Mouse (Mus musculus) neural tube, embryonic 15.5 days (tissue): ENCODE results near the gene Ctnna3. TPM values are rescaled to one million over a fixed set of nuclear protein-coding genes. Genes with fewer than 3 reads are reported as not detected.
A peak's percentile ranks its signal among the peaks of the same experiment; 100 is the strongest.
"Not testable (repeated sequence)": the region's sequence is repeated elsewhere in the genome, so short reads cannot be mapped to it uniquely, and the experiment has no call there.

ENCODE experiments used
- ATAC-seq: fragments of 200-750 bp; cut with Nextera tagmentation; 2 replicates; pipeline ENCODE4 v1.8.0; 2017; ENCODE audit warnings: mild to moderate bottlenecking, moderate TSS enrichment, moderate library complexity; ENCODE audit not compliant: low FRiP score
- H3K27ac ChIP-seq: fragments of 300-500 bp; sonication (generic); replicated peaks from 2 replicates; pipeline ENCODE4 v1.5.1; 2015; ENCODE audit warnings: mild to moderate bottlenecking, inconsistent platforms
- H3K27me3 ChIP-seq: fragments of 300-500 bp; sonication (generic); replicated peaks from 2 replicates; pipeline ENCODE4 v1.6.1; 2015; ENCODE audit warnings: inconsistent platforms
- H3K36me3 ChIP-seq: fragments of 300-500 bp; sonication (generic); 2 replicates; pipeline ENCODE4 v1.6.1; 2015; ENCODE audit warnings: inconsistent platforms
- H3K4me1 ChIP-seq: fragments of 300-500 bp; sonication (generic); 2 replicates; pipeline ENCODE4 v1.6.1; 2015; ENCODE audit warnings: inconsistent platforms
- H3K4me2 ChIP-seq: fragments of 300-500 bp; sonication (generic); 2 replicates; pipeline ENCODE4 v1.6.1; 2015; ENCODE audit warnings: inconsistent platforms, mild to moderate bottlenecking, moderate library complexity
- H3K4me3 ChIP-seq: fragments of 300-500 bp; sonication (generic); replicated peaks from 2 replicates; pipeline ENCODE4 v1.5.1; 2015; ENCODE audit warnings: mild to moderate bottlenecking, inconsistent platforms
- H3K9ac ChIP-seq: fragments of 300-500 bp; sonication (generic); replicated peaks from 2 replicates; pipeline ENCODE4 v1.6.1; 2015; ENCODE audit warnings: mild to moderate bottlenecking, inconsistent platforms
- H3K9me3 ChIP-seq: fragments of 300-500 bp; sonication (generic); replicated peaks from 2 replicates; pipeline ENCODE4 v1.6.1; 2016; ENCODE audit warnings: inconsistent platforms
- WGBS: fragments of 180-500 bp; shearing (Covaris S2); methylation state at CpG from one replicate; pipeline ENCODE4 v1.1.7; 2015; ENCODE audit warnings: mixed read lengths; 5-methylcytosine and 5-hydroxymethylcytosine counted together
- polyA plus RNA-seq: library from polyadenylated mRNA; unstranded; fragments of >200 nt; fragmentation: Nextera tagmentation; extraction: Ambion mirVana; gene quantifications from 2 replicates; pipeline ENCODE4 v1.2.1, GENCODE M21; 2015

The Ctnna3 gene
- polyA plus RNA-seq, 1 experiment from 2014 or later = 9.5 TPM

DNA sequence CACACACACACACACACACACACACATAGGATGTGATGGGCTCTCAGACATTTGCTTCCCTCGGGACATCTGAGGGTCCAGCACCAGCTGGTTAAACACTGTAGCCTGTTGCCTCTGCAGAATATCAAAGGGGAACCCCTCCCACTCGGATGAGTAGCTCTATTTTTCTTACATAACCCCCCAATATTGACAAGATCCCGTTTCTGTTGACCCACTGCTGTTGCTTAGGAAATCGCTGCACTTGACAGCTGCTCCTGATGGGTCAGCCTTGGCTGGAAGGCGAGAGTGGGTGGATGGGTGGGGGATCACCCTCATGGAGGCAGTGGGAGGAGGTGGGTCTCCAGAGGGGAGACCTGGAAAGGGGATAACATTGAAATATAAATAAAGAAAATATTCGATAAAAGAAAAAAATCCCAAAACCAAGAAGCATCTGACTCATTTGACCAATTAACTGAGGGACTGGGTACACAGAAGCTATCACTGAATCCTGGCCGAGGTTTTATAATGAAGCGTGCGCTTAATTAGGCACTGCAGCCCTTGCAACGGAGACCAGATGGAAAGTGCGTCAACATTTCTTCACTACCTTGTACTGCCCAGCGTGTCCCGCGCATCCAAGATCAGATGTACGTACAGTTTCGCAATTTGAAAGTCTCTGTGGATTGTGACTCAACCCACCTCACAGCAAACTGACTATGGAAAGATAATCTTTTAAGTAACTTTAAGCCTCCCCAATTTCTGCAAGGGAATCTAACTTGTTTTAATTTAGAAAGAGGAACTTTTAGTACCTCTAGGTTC is 19.5 kb upstream of the Ctnna3 start:
- Histone ChIP-seq H3K4me1 (no peaks in the 10 kb centered on the region), H3K36me3 (no peaks in the 10 kb centered on the region), H3K4me3 (no peak overlapping the region), H3K9me3 (no peaks in the 10 kb centered on the region), H3K27me3 (no peaks in the 10 kb centered on the region), H3K9ac (no peak overlapping the region), H3K27ac (no peak overlapping the region), H3K4me2 (no peak overlapping the region)
- WGBS = 72% methylated on average over 16 of the region's 16 CpGs
- ATAC-seq = no peak

- H3K27ac ChIP-seq, ATAC-seq: not testable (repeated sequence)
These were observed 18.2 kb upstream of the Ctnna3 start for GRCm38 (mm10) chr10:63411674-63412073.

DNA sequence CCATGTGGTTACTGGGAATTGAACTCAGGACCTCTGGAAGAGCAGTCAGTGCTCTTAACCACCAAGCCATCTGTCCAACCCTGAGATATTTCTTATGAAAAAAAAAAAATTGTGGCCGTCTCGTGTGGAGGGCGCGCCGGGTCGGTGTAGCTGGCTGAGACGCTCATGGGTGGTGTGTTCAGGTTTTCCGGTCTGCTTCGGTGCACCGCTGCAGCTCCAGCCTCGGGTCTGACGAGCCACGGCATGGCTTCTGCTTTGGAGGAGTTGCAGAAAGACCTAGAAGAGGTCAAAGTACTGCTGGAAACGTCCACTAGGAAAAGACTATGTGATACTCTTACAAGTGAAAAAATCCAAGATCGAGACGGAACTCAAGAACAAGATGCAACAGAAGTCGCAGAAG is 17.1 kb upstream of the Ctnna3 start:
- Histone ChIP-seq H3K9ac (no peak overlapping the region), H3K4me1 (no peaks in the 10 kb centered on the region), H3K27me3 (no peaks in the 10 kb centered on the region), H3K27ac (no peak overlapping the region), H3K36me3 (no peaks in the 10 kb centered on the region), H3K4me3 (no peak overlapping the region), H3K4me2 (no peak overlapping the region), H3K9me3 (no peaks in the 10 kb centered on the region)
- ATAC-seq = no peak
- WGBS = 90% methylated on average over 17 of the region's 17 CpGs

More at GRCm38 (mm10) chr10:63411674-63412073, 18.2 kb upstream of the Ctnna3 start:
- WGBS = 98% methylated on average over 6 of the region's 7 CpGs
- H3K9ac ChIP-seq, H3K36me3 ChIP-seq, H3K4me2 ChIP-seq, H3K27me3 ChIP-seq, H3K4me1 ChIP-seq, H3K4me3 ChIP-seq, H3K9me3 ChIP-seq: not testable (repeated sequence)

DNA sequence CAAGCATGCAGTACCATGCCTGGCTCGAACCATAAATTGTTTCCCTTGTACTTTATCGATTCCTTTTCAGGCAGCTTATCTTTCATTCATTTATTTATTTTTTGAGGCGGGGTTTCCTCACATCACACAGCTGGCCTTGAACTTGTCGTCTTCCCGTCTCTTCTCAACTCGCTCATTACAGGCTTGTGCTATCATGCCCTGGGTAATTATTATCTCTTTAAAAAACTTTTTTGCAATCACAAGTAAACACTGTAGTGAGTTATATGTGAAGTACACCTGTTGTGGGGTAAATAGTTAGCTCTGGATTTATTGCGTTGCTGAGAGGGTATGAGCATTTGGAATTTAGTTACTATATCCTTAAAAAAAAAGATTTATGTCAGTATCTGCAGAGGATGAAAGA is 14.6 kb upstream of the Ctnna3 start:
- no peak for ATAC-seq
- H3K27ac ChIP-seq = no peak overlapping the region
- no peak overlapping the region for H3K9ac ChIP-seq
- no peaks in the 10 kb centered on the region for H3K27me3 ChIP-seq
- H3K4me1 ChIP-seq = no peaks in the 10 kb centered on the region
- 79% methylated on average over 7 of the region's 7 CpGs for WGBS
- H3K36me3 ChIP-seq = no peaks in the 10 kb centered on the region
- H3K9me3 ChIP-seq = no peaks in the 10 kb centered on the region
- H3K4me3 ChIP-seq = no peak overlapping the region
- H3K4me2 ChIP-seq = no peak overlapping the region

DNA sequence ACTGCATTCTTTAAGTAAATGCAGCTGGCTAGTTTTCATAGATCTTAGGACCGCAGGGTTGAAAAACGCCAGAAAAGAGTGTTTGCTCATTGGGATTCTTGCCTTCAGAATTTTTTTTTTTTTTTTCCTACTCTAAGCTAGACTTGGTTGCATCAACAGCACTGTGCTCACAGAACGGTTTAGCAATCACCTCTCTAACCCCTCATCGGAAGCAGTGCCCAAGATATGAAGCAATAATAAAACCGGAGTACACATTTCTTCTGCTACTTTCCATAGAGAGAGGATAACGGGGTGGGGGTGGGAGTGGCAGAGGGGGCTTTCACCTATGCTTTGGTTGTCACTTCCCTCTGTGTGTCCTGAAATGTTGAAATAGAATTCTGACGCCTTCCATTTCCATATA is 14.0 kb upstream of the Ctnna3 start:
- H3K4me1 ChIP-seq = no peaks in the 10 kb centered on the region
- H3K27me3 ChIP-seq = no peaks in the 10 kb centered on the region
- H3K36me3 ChIP-seq = no peaks in the 10 kb centered on the region
- no peaks in the 10 kb centered on the region for H3K9me3 ChIP-seq
- H3K9ac ChIP-seq = no peak overlapping the region
- WGBS = 64% methylated on average over 7 of the region's 7 CpGs
- H3K4me2 ChIP-seq = peak overlapping the region; percentile 25
- H3K4me3 ChIP-seq = no peak overlapping the region
- H3K27ac ChIP-seq = no peak overlapping the region
- no peak for ATAC-seq

DNA sequence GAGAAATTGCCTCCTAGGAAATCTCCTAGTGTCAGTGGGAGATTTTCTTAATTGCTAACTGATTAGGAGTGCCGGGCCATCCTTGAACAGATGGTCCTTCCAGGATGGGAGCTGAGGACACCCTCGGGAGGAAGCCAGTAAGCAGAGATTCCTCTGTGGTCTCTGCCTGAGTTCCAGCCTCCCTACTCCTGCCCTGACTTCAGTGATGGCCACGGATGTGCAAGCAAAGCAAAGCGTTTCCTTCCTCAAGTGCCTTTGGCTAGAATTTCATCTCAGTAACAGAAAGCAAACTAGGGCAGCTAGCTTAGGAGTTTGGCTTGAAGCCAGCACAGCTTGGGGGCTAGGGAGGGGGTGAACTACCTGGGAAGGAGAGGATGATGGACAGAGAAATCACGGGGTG is 12.8 kb upstream of the Ctnna3 start:
- Histone ChIP-seq H3K27me3 (no peaks in the 10 kb centered on the region), H3K36me3 (no peaks in the 10 kb centered on the region), H3K9ac (no peak overlapping the region), H3K27ac (no peak overlapping the region), H3K4me2 (no peak overlapping the region), H3K4me1 (no peaks in the 10 kb centered on the region), H3K9me3 (no peaks in the 10 kb centered on the region), H3K4me3 (no peak overlapping the region)
- ATAC-seq = no peak
- WGBS = 58% methylated on average over 5 of the region's 5 CpGs

GRCm38 (mm10) chr10:63421739-63422735 is 7.9 kb upstream of the Ctnna3 start, which contains the start of gene Gm7075:
Gene Gm7075, minus strand, starts transcription at chr10:63421789.
- Histone ChIP-seq H3K4me3 (no peak within 1 kb of the TSS), H3K27ac (no peak within 1 kb of the TSS), H3K9ac (no peak within 1 kb of the TSS), H3K27me3 (no peaks in the 10 kb centered on the region), H3K9me3 (no peaks in the 10 kb centered on the region), H3K36me3 (no peaks in the 10 kb centered on the region), H3K4me1 (no peaks in the 10 kb centered on the region), H3K4me2 (no peak within 1 kb of the TSS)
- no peak for ATAC-seq
- 89% methylated on average over 18 of the region's 18 CpGs for WGBS

DNA sequence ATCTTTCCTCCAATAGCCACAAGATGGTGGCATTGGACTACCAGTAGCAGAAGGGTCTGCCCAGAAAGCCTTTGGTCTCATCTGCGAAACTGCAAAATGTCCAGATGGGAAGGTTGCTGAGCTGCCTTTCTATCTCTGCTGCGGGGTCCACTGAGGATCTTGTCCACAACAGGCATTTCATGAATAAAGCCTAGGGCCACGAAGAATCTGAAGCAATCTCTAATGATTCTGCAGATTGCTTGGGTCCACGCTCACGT is 7.2 kb upstream of the Ctnna3 start:
- Histone ChIP-seq H3K36me3 (no peaks in the 10 kb centered on the region), H3K4me3 (no peak overlapping the region), H3K9me3 (no peaks in the 10 kb centered on the region), H3K9ac (no peak overlapping the region), H3K4me2 (no peak overlapping the region), H3K27ac (no peak overlapping the region), H3K4me1 (no peaks in the 10 kb centered on the region), H3K27me3 (no peaks in the 10 kb centered on the region)
- ATAC-seq = peak; percentile 41; the same call in 1 of the 2 replicates
- 72% methylated on average over 5 of the region's 5 CpGs for WGBS

DNA sequence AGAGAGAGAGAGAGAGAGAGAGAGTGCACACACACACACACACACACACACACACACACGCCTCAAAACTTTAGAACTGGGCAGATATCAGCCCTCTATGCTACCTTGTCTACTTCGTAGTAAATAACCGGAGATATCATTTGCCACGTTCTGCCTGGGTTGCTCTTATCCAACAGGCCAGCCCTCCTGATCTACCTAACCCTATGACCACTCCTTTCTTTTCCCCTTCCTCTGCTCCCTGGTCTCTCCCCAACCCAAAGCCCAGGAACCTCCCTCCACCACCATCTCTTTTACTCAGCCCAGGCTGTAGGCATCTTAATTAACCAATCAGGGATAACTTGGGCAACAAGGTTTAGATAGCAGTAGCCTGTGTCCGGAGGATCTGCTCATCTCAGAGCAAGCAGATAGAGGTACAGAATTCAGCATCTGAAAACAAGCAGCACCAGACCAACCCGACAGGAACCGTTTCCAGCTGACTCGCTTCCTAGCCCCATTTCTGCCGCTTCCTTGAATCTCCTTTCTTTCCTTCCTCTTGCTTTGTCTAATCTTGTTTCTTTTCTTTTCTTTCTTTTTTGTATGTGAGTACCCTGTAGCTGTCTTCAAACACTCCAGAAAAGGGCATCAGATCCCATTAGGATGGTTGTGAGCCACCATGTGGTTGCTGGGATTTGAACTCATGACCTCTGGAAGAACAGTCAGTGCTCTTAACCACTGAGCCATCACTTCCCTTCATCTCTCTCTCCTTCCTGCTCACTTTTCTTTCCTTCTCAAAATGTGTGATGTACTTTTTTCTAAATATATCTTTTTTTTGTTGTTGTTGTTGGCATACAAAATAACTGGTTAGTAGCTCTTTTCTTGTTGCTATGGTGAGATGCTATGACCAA is 6.1 kb upstream of the Ctnna3 start:
- 86% methylated on average over 9 of the region's 9 CpGs for WGBS
- Histone ChIP-seq H3K9me3 (no peaks in the 10 kb centered on the region), H3K27ac (no peak overlapping the region), H3K4me3 (no peak overlapping the region), H3K4me1 (peaks cover 6% of the 10 kb centered on the region; the same call in 1 of the 2 replicates), H3K27me3 (no peaks in the 10 kb centered on the region), H3K36me3 (no peaks in the 10 kb centered on the region), H3K9ac (no peak overlapping the region), H3K4me2 (no peak overlapping the region)
- ATAC-seq = no peak

DNA sequence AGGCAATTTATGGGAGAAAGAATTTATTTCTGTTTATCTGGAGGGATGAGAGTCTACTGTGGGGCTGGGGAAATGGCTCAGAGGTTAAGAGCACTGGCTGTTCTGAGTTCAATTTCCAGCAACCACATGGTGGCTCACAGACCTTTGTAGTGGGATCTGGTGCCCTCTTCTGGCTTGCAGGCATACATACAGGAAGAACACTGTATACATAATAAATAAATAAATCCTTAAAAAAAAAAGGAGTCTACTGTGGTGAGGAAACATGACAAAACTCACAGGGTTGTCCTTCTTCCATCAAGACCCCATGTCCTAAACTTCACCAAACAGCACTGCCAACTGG is 5.5 kb upstream of the Ctnna3 start:
- Histone ChIP-seq H3K36me3 (no peaks in the 10 kb centered on the region), H3K27ac (no peak overlapping the region), H3K4me3 (no peak overlapping the region), H3K9me3 (no peaks in the 10 kb centered on the region), H3K4me1 (peaks cover 6% of the 10 kb centered on the region; the same call in 1 of the 2 replicates), H3K4me2 (no peak overlapping the region), H3K27me3 (no peaks in the 10 kb centered on the region), H3K9ac (no peak overlapping the region)
- ATAC-seq = no peak

DNA sequence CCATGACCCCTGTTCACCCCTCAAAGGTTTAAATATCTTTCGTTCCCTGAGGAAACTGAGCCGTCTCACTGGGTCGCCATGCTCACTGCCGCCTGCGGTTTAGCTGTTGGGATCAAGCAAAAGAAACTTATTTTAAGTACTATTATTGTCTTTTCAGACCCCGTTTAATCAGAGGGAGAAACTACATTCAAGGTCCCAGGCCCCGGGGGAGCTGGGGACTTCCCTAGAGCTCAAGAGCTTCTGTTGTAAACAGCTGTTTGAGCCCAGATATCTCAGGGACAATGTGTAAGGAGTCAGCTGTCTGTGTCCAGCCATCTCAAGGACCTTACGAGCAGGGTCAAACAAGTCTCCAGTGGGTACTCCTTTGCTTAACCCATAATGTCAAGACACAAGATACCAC is 2.8 kb upstream of the Ctnna3 start:
- 85% methylated on average over 8 of the region's 8 CpGs for WGBS
- Histone ChIP-seq H3K9me3 (no peaks in the 10 kb centered on the region), H3K4me2 (no peak overlapping the region), H3K9ac (no peak overlapping the region), H3K27me3 (no peaks in the 10 kb centered on the region), H3K27ac (no peak overlapping the region), H3K4me1 (peaks cover 6% of the 10 kb centered on the region; the same call in 1 of the 2 replicates), H3K4me3 (no peak overlapping the region), H3K36me3 (no peaks in the 10 kb centered on the region)
- no peak for ATAC-seq
